Mouse (Mus musculus): ENCODE measurements around the gene Tmem150b. TPM values are rescaled to one million over a fixed set of nuclear protein-coding genes. Genes with fewer than 3 reads are reported as not detected.

Gene Tmem150b
- polyA plus RNA-seq, 1 experiment from 2014 or later: 0.33 TPM

GRCm38 (mm10) chr7:4744886-4745285 is 19.8 kb upstream of the Tmem150b start:
- WGBS: 95% methylated on average over 6 of the region's 6 CpGs
- ATAC-seq (ENCODE audit: insufficient number of reproducible peaks, insufficient read depth, low FRiP score, low TSS enrichment): no peak
- H3K36me3 ChIP-seq: peaks cover 50% of the 10 kb centered on the region

GRCm38 (mm10) chr7:4743354-4743753 is 18.3 kb upstream of the Tmem150b start:
- Histone ChIP-seq H3K9me3 (no peaks in the 10 kb centered on the region), H3K4me2 (replicated peaks) (no peak overlapping the region), H3K36me3 (peaks cover 50% of the 10 kb centered on the region), H3K27me3 (no peaks in the 10 kb centered on the region), H3K4me1 (peaks cover 24% of the 10 kb centered on the region), H3K4me3 (no peak overlapping the region), H3K27ac (no peak overlapping the region), H3K9ac (no peak overlapping the region)
- no peak for ATAC-seq (ENCODE audit: insufficient number of reproducible peaks, insufficient read depth, low FRiP score, low TSS enrichment)
- WGBS: 77% methylated on average over 2 of the region's 2 CpGs

More at GRCm38 (mm10) chr7:4744886-4745285, 19.8 kb upstream of the Tmem150b start:
- no peak overlapping the region for H3K4me3 ChIP-seq
- peaks cover 18% of the 10 kb centered on the region for H3K4me1 ChIP-seq
- no peak overlapping the region for H3K9ac ChIP-seq
- no peak overlapping the region for H3K27ac ChIP-seq
- H3K4me2 ChIP-seq (replicated peaks): no peak overlapping the region
- no peaks in the 10 kb centered on the region for H3K27me3 ChIP-seq
- no peaks in the 10 kb centered on the region for H3K9me3 ChIP-seq

- no peak overlapping the region for H3K4me3 ChIP-seq
- no peak overlapping the region for H3K9ac ChIP-seq
- ATAC-seq (ENCODE audit: insufficient number of reproducible peaks, insufficient read depth, low FRiP score, low TSS enrichment): no peak
- no peaks in the 10 kb centered on the region for H3K9me3 ChIP-seq
- peaks cover 50% of the 10 kb centered on the region for H3K36me3 ChIP-seq
- no peak overlapping the region for H3K4me2 ChIP-seq (replicated peaks)
- H3K4me1 ChIP-seq: peaks cover 24% of the 10 kb centered on the region
- WGBS: 92% methylated on average over 6 of the region's 6 CpGs
- no peak overlapping the region for H3K27ac ChIP-seq
- H3K27me3 ChIP-seq: no peaks in the 10 kb centered on the region
These were observed 17.4 kb upstream of the Tmem150b start for GRCm38 (mm10) chr7:4742482-4742819.

GRCm38 (mm10) chr7:4741672-4742481 is 16.8 kb upstream of the Tmem150b start:
- H3K27me3 ChIP-seq: no peaks in the 10 kb centered on the region
- H3K4me3 ChIP-seq: peak overlapping the region; percentile 73; the same call in 1 of the 2 replicates
- H3K4me2 ChIP-seq (replicated peaks): peak overlapping the region; percentile 85
- H3K9me3 ChIP-seq: no peaks in the 10 kb centered on the region
- peaks cover 47% of the 10 kb centered on the region for H3K36me3 ChIP-seq
- H3K4me1 ChIP-seq: peaks cover 24% of the 10 kb centered on the region
- no peak overlapping the region for H3K27ac ChIP-seq
- H3K9ac ChIP-seq: peak overlapping the region; percentile 77; the same call in 1 of the 2 replicates
- WGBS: 86% methylated on average over 21 of the region's 21 CpGs
- no peak for ATAC-seq (ENCODE audit: insufficient number of reproducible peaks, insufficient read depth, low FRiP score, low TSS enrichment)

- ATAC-seq (ENCODE audit: insufficient number of reproducible peaks, insufficient read depth, low FRiP score, low TSS enrichment): no peak
- 6% methylated on average over 4 of the region's 4 CpGs for WGBS
These were observed 16.1 kb upstream of the Tmem150b start for GRCm38 (mm10) chr7:4741151-4741550.

GRCm38 (mm10) chr7:4740309-4740727 is 15.3 kb upstream of the Tmem150b start:
- H3K27me3 ChIP-seq: no peaks in the 10 kb centered on the region
- peak overlapping the region; percentile 90 for H3K27ac ChIP-seq
- H3K4me3 ChIP-seq: peak overlapping the region; percentile 73
- H3K9ac ChIP-seq: peak overlapping the region; percentile 77
- H3K4me2 ChIP-seq (replicated peaks): peak overlapping the region; percentile 85
- no peaks in the 10 kb centered on the region for H3K9me3 ChIP-seq
- under 1% methylated on average over 14 of the region's 14 CpGs for WGBS
- H3K4me1 ChIP-seq: peaks cover 24% of the 10 kb centered on the region
- peaks cover 31% of the 10 kb centered on the region for H3K36me3 ChIP-seq
- ATAC-seq (ENCODE audit: insufficient number of reproducible peaks, insufficient read depth, low FRiP score, low TSS enrichment): peak; percentile 16; the same call in 1 of the 2 replicates

More at GRCm38 (mm10) chr7:4741151-4741550, 16.1 kb upstream of the Tmem150b start:
- Histone ChIP-seq H3K9ac (peak overlapping the region; percentile 77), H3K36me3 (peaks cover 39% of the 10 kb centered on the region), H3K9me3 (no peaks in the 10 kb centered on the region), H3K4me1 (peaks cover 24% of the 10 kb centered on the region), H3K27ac (peak overlapping the region; percentile 90), H3K4me3 (peak overlapping the region; percentile 73), H3K4me2 (replicated peaks) (peak overlapping the region; percentile 85), H3K27me3 (no peaks in the 10 kb centered on the region)

- Histone ChIP-seq H3K27ac (peak within 1 kb of the TSS; percentile 90), H3K4me3 (peak within 1 kb of the TSS; percentile 73), H3K9me3 (no peaks in the 10 kb centered on the region), H3K4me1 (peaks cover 24% of the 10 kb centered on the region), H3K9ac (peak within 1 kb of the TSS; percentile 77), H3K36me3 (peaks cover 28% of the 10 kb centered on the region), H3K4me2 (replicated peaks) (peak within 1 kb of the TSS; percentile 85), H3K27me3 (no peaks in the 10 kb centered on the region)
- ATAC-seq (ENCODE audit: insufficient number of reproducible peaks, insufficient read depth, low FRiP score, low TSS enrichment): peak; percentile 98
- WGBS: under 1% methylated on average over 39 of the region's 44 CpGs
These were observed 14.7 kb upstream of the Tmem150b start, which contains the start of gene Kmt5c for GRCm38 (mm10) chr7:4739544-4740275. TSS of gene Kmt5c (plus strand) at chr7:4740115.

- no peak for ATAC-seq (ENCODE audit: insufficient number of reproducible peaks, insufficient read depth, low FRiP score, low TSS enrichment)
- Histone ChIP-seq H3K27me3 (no peaks in the 10 kb centered on the region), H3K4me3 (peak overlapping the region; percentile 73), H3K9ac (peak overlapping the region; percentile 17; the same call in 1 of the 2 replicates), H3K27ac (peak overlapping the region; percentile 69), H3K9me3 (no peaks in the 10 kb centered on the region), H3K36me3 (peaks cover 22% of the 10 kb centered on the region), H3K4me1 (peaks cover 24% of the 10 kb centered on the region), H3K4me2 (replicated peaks) (peak overlapping the region; percentile 49)
- WGBS: 46% methylated on average over 10 of the region's 10 CpGs
These were observed 14.0 kb upstream of the Tmem150b start for GRCm38 (mm10) chr7:4739041-4739543.

- no peaks in the 10 kb centered on the region for H3K36me3 ChIP-seq
- H3K4me1 ChIP-seq: no peaks in the 10 kb centered on the region
- H3K9me3 ChIP-seq: no peaks in the 10 kb centered on the region
- no peaks in the 10 kb centered on the region for H3K27me3 ChIP-seq
- H3K9ac ChIP-seq: no peak overlapping the region
- no peak overlapping the region for H3K27ac ChIP-seq
- H3K4me3 ChIP-seq: no peak overlapping the region
- H3K4me2 ChIP-seq (replicated peaks): no peak overlapping the region
- no peak for ATAC-seq (ENCODE audit: insufficient number of reproducible peaks, insufficient read depth, low FRiP score, low TSS enrichment)
- WGBS: 69% methylated on average over 6 of the region's 6 CpGs
These were observed 7.9 kb upstream of the Tmem150b start for GRCm38 (mm10) chr7:4732968-4733392.

- Histone ChIP-seq H3K9ac (no peak overlapping the region), H3K36me3 (no peaks in the 10 kb centered on the region), H3K27ac (no peak overlapping the region), H3K4me3 (no peak overlapping the region), H3K4me2 (replicated peaks) (no peak overlapping the region), H3K4me1 (no peaks in the 10 kb centered on the region), H3K9me3 (no peaks in the 10 kb centered on the region), H3K27me3 (no peaks in the 10 kb centered on the region)
- 84% methylated on average over 5 of the region's 5 CpGs for WGBS
- no peak for ATAC-seq (ENCODE audit: insufficient number of reproducible peaks, insufficient read depth, low FRiP score, low TSS enrichment)
These were observed 6.0 kb upstream of the Tmem150b start for GRCm38 (mm10) chr7:4731090-4731489.

GRCm38 (mm10) chr7:4724359-4724758 is 690 bp downstream of the Tmem150b start:
- Histone ChIP-seq H3K4me2 (replicated peaks) (no peak overlapping the region), H3K27ac (no peak overlapping the region), H3K9ac (no peak overlapping the region), H3K4me3 (no peak overlapping the region), H3K27me3 (no peaks in the 10 kb centered on the region), H3K9me3 (no peaks in the 10 kb centered on the region), H3K36me3 (no peaks in the 10 kb centered on the region), H3K4me1 (no peaks in the 10 kb centered on the region)
- ATAC-seq (ENCODE audit: insufficient number of reproducible peaks, insufficient read depth, low FRiP score, low TSS enrichment): no peak
- 69% methylated on average over 3 of the region's 3 CpGs for WGBS

Data from embryonic facial prominence, embryonic 12.5 days (tissue).